Mouse (Mus musculus): ENCODE measurements at regions not wholly inside any gene's neighbourhood (a gene's known extent, or its start where the extent isn't known, plus 50 kb on each side); places are given as distances from the start of the nearest gene placed in this dataset.

DNA sequence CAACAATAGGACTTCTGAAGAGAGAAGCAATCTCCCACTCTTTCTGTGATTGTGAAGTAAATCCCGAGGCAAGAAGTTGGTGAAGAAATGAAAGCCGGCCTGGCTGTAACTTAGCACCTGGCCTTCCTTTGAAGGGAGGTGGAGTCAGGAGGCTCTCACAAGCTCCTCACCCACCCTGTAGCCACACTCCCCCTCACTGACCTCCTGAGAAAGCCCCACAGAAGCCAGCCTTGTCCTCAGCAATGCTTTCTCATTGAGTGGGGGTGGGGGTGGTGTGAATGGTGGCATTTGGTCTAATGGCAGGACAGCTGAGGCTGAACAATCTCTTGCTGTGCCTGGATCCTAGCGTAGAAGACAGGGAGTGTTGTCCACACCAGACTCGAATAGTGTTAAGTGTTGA is 91.6 kb upstream of the Arhgap5 start:
- H3K27ac ChIP-seq (ENCODE audit: control insufficient read depth, low read depth, low read length) = no peak overlapping the region
- no peak for DNase-seq (ENCODE audit: low read depth, low spot score)
- no peaks in the 10 kb centered on the region for H3K79me2 ChIP-seq (ENCODE audit: control insufficient read depth, insufficient read depth, low read length, poor library complexity)
- H3K27me3 ChIP-seq (ENCODE audit: control insufficient read depth in 1 of 2, insufficient read depth in 2 of 2, low read length in 2 of 2) = no peaks in the 10 kb centered on the region
- no peak overlapping the region for H3K4me3 ChIP-seq (ENCODE audit: control insufficient read depth in 1 of 2, insufficient read depth in 1 of 2, low read depth in 2 of 2, low read length in 2 of 2)
- H3K9me3 ChIP-seq (replicated peaks; ENCODE audit: insufficient read depth, low read length) = no peaks in the 10 kb centered on the region
- H3K9ac ChIP-seq (ENCODE audit: control insufficient read depth, low read depth, low read length, poor library complexity, severe bottlenecking) = no peak overlapping the region
- TF ChIP-seq POLR2AphosphoS2 (IDR thresholded peaks at IDR 0.05; ENCODE audit: low read length) (no peak), MAFK (IDR thresholded peaks at IDR 0.05; ENCODE audit: borderline replicate concordance, low read depth, low read length) (no peak), TAL1 (IDR thresholded peaks at IDR 0.05; ENCODE audit: low read length) (no peak), UBTF (IDR thresholded peaks at IDR 0.05; ENCODE audit: borderline replicate concordance, insufficient read depth, low read depth, low read length) (no peak), MAZ (IDR thresholded peaks at IDR 0.05; ENCODE audit: low read depth, low read length) (no peak), MXI1 (IDR thresholded peaks at IDR 0.05; ENCODE audit: low read depth, low read length) (no peak), SIN3A (IDR thresholded peaks at IDR 0.05; ENCODE audit: low read length) (no peak), SMC3 (IDR thresholded peaks at IDR 0.05; ENCODE audit: low read depth, low read length) (no peak), NRF1 (IDR thresholded peaks at IDR 0.05; ENCODE audit: insufficient read depth, low read depth, low read length, poor library complexity, severe bottlenecking) (no peak), JUND (IDR thresholded peaks at IDR 0.05; ENCODE audit: low read depth, low read length) (no peak)
- H3K4me1 ChIP-seq (ENCODE audit: control insufficient read depth in 1 of 2, insufficient read depth in 2 of 2, low read length in 2 of 2) = no peaks in the 10 kb centered on the region
- no peaks in the 10 kb centered on the region for H3K36me3 ChIP-seq (ENCODE audit: control insufficient read depth in 1 of 2, insufficient read depth in 2 of 2, low read length in 2 of 2)

DNA sequence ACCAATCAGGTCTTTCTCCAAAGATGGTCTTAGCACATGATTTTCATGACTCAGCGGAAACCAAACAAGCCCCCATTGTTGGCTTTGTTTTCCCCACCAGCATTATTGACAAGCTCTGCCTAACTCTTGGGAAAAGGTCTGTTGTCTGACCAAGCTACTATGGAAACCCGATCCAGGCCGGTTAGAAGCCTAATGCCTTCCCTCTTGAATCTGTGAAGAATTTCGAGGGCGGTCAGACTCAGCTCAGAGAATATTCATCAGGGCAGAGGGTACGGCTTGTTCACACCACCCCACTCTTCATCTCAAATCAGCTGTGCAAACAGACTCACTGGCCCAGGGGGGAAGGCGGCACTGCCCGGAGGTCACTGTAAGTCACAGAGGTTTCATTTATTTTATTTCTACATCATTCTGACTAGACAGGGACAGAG is 90.7 kb upstream of the Arhgap5 start:
- Histone ChIP-seq H3K4me1 (ENCODE audit: control insufficient read depth in 1 of 2, insufficient read depth in 2 of 2, low read length in 2 of 2) (no peaks in the 10 kb centered on the region), H3K79me2 (ENCODE audit: control insufficient read depth, insufficient read depth, low read length, poor library complexity) (no peaks in the 10 kb centered on the region), H3K27me3 (ENCODE audit: control insufficient read depth in 1 of 2, insufficient read depth in 2 of 2, low read length in 2 of 2) (no peaks in the 10 kb centered on the region), H3K9me3 (replicated peaks; ENCODE audit: insufficient read depth, low read length) (no peaks in the 10 kb centered on the region), H3K4me3 (ENCODE audit: control insufficient read depth in 1 of 2, insufficient read depth in 1 of 2, low read depth in 2 of 2, low read length in 2 of 2) (no peak overlapping the region), H3K9ac (ENCODE audit: control insufficient read depth, low read depth, low read length, poor library complexity, severe bottlenecking) (no peak overlapping the region), H3K27ac (ENCODE audit: control insufficient read depth, low read depth, low read length) (no peak overlapping the region), H3K36me3 (ENCODE audit: control insufficient read depth in 1 of 2, insufficient read depth in 2 of 2, low read length in 2 of 2) (no peaks in the 10 kb centered on the region)
- TF ChIP-seq POLR2A (IDR thresholded peaks at IDR 0.05; ENCODE audit: control insufficient read depth in 1 of 2, insufficient read depth in 1 of 2, low read depth in 1 of 2, low read length in 2 of 2, poor library complexity in 1 of 2) (no peak), NELFE (IDR thresholded peaks at IDR 0.05; ENCODE audit: low read depth, low read length) (no peak), MYC (IDR thresholded peaks at IDR 0.05; ENCODE audit: low read depth, low read length) (no peak), ZC3H11A (IDR thresholded peaks at IDR 0.05; ENCODE audit: low read depth, low read length) (no peak), NRF1 (IDR thresholded peaks at IDR 0.05; ENCODE audit: insufficient read depth, low read depth, low read length, poor library complexity, severe bottlenecking) (no peak), USF1 (IDR thresholded peaks at IDR 0.05; ENCODE audit: low read depth, low read length) (no peak), USF2 (IDR thresholded peaks at IDR 0.05; ENCODE audit: borderline replicate concordance in 1 of 2, insufficient read depth in 1 of 2, low read depth in 1 of 2, low read length in 2 of 2) (no peak)
- DNase-seq (ENCODE audit: low read depth, low spot score) = no peak
